Mouse (Mus musculus): ENCODE results near the gene Gm10945. TPM values are rescaled to one million over a fixed set of nuclear protein-coding genes. Genes with fewer than 3 reads are reported as not detected.

The Gm10945 gene
- total and polyA plus RNA-seq, 2 experiments from 2014 or later, result not detected

DNA sequence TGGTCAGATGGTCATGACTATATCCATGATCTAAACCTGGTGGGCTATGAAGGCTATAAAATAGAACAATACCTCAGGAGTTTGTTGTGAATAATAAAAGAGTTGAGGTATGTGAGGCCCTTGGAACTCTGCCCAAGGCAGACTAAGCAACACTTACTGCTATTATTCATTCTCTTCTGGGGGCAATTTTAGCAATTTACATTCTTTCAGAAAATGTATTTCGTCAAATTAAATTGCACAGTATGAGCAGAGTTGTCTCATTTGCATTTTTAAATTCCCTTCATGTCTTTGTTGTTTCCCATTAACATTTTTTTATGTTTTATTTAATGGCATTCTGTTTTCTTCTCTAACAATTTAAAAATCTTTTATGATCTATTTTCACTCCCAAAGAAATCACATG, 37.8 kb downstream of the Gm10945 start:
- no peaks in the 10 kb centered on the region for H3K27me3 ChIP-seq (ENCODE audit: insufficient read depth, low read length)
- H3K4me1 ChIP-seq (ENCODE audit: insufficient read depth, low read length), result no peaks in the 10 kb centered on the region
- H3K9ac ChIP-seq (replicated peaks; ENCODE audit: low read length, poor library complexity, severe bottlenecking), result no peak overlapping the region
- no peak for TF ChIP-seq CTCF (IDR thresholded peaks at IDR 0.05)
- H3K4me3 ChIP-seq (ENCODE audit: low read depth, low read length), result no peak overlapping the region
- no peaks in the 10 kb centered on the region for H3K36me3 ChIP-seq (ENCODE audit: insufficient read depth, low read length)
- H3K27ac ChIP-seq (ENCODE audit: low read depth, low read length), result no peak overlapping the region
- DNase-seq (ENCODE audit: low spot score) (peak; percentile 5), ATAC-seq (ENCODE audit: low FRiP score) (no peak)
- WGBS, result 64% methylated on average over 1 of the region's 1 CpGs
- no peaks in the 10 kb centered on the region for H3K9me3 ChIP-seq (ENCODE audit: low read length)
- H3K4me2 ChIP-seq (ENCODE audit: low read depth, low read length, poor library complexity, severe bottlenecking), result no peak overlapping the region

DNA sequence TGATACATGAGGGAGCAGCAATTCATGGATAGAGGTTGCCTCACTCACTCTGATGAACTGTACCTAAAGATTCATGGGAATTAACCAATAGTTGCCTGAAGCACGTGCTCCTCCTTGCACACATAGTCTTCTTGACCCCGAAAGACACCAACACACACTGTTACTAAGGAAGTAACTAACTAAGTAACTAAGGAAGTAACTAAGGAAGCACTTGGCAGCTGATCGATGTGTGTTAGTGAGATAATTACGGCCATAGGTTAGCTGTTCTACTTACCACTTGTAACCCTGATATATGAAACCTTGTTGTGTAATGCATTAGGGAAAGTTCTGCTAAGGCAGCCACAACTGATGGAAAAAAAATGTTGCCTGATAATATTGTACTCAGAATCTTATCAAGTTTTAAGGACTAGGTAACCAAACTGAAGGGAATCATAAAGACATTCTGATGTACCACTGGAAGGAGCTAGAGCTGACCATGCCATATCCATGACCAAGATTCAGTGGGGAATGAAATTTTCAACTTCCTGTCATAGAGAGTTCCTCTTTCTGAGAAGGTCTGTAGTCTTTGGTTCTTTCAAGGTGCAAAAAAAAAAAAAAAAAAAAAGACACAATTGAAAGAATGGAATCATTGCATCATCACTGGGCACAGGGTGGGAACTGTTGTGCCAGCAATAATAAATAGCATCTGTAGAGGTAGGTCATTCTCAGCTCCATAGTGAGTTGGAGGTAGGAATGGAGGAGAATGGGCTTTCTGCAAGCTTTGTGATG, 44.2 kb downstream of the Gm10945 start:
- Histone ChIP-seq H3K27me3 (ENCODE audit: insufficient read depth, low read length) (no peaks in the 10 kb centered on the region), H3K9ac (replicated peaks; ENCODE audit: low read length, poor library complexity, severe bottlenecking) (no peak overlapping the region), H3K36me3 (ENCODE audit: insufficient read depth, low read length) (no peaks in the 10 kb centered on the region), H3K4me2 (ENCODE audit: low read depth, low read length, poor library complexity, severe bottlenecking) (no peak overlapping the region), H3K9me3 (ENCODE audit: low read length) (no peaks in the 10 kb centered on the region), H3K4me1 (ENCODE audit: insufficient read depth, low read length) (no peaks in the 10 kb centered on the region), H3K27ac (ENCODE audit: low read depth, low read length) (no peak overlapping the region), H3K4me3 (ENCODE audit: low read depth, low read length) (no peak overlapping the region)
- WGBS, result 84% methylated on average over 4 of the region's 4 CpGs
- no peak for TF ChIP-seq CTCF (IDR thresholded peaks at IDR 0.05)
- no peak for DNase-seq (ENCODE audit: low spot score)
- ATAC-seq (ENCODE audit: low FRiP score), result no peak

DNA sequence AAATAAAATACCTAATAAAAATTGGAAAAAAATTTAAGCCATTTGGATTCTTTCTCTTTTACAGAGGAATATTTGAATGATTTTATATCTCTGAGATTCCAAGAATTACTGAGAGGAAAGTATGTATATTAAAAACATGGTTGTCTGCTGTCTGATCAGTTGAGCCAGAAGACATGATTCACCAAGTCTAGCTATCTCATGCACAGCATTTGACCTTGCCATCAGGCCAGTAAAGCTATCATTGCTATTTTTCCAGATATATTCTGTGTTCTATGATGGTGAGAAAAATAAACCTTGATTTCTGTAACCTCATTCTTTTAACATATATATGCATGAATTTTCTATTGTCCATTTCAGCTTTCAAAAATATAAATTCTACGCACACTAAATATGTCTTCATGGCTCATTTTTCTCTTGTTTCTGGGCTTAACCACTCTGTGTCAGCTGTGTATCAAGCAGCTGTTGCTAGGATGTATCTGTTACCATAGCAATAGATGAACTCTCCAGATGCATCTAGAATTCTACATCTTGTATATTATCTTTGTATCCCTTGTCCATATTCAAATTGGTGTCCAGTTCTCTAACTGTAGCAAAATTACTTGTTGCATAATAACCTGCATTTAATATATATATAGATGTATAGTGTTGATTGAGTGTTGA, 56.2 kb downstream of the Gm10945 start:
- H3K4me3 ChIP-seq (ENCODE audit: low read depth, low read length), result no peak overlapping the region
- H3K36me3 ChIP-seq (ENCODE audit: insufficient read depth, low read length), result no peaks in the 10 kb centered on the region
- TF ChIP-seq CTCF (IDR thresholded peaks at IDR 0.05), result no peak
- H3K9me3 ChIP-seq (ENCODE audit: low read length), result no peaks in the 10 kb centered on the region
- peak; percentile 36 for DNase-seq (ENCODE audit: low spot score)
- peak; percentile 83 for ATAC-seq (ENCODE audit: low FRiP score)
- H3K4me2 ChIP-seq (ENCODE audit: low read depth, low read length, poor library complexity, severe bottlenecking), result no peak overlapping the region
- H3K9ac ChIP-seq (replicated peaks; ENCODE audit: low read length, poor library complexity, severe bottlenecking), result no peak overlapping the region
- 70% methylated on average over 1 of the region's 1 CpGs for WGBS
- H3K27ac ChIP-seq (ENCODE audit: low read depth, low read length), result no peak overlapping the region
- no peaks in the 10 kb centered on the region for H3K4me1 ChIP-seq (ENCODE audit: insufficient read depth, low read length)
- H3K27me3 ChIP-seq (ENCODE audit: insufficient read depth, low read length), result no peaks in the 10 kb centered on the region

DNA sequence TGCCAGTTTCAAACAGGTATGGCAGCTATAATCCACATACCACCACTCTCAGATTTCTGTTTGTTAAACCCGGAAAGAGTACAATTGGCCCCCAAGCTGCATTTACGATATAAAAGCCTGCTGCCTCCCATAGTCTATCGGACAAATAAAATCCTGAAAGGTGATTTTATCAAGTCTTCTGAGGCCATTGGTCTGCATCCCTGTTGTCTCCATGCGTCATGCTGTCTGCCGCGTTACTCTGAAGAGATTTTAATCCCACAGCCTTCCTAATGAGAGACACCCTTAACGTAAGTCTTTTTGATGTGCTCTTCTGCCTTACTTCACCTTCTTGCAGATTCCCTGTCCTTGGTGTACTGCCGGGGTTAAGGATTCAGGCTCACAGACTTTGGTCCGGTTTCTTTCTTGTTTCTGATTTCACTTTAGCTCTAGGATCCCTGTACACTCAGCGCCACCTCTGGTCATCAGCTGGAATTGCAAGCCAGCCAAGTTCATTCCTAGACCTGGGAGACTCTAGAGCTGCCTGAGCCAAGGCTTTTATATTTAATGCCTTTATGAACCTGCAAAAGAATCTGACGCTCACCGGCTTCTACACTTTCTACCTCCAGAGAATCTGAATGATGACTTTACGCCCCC, 67.2 kb downstream of the Gm10945 start:
- H3K4me3 ChIP-seq (ENCODE audit: low read depth, low read length), result no peak overlapping the region
- no peaks in the 10 kb centered on the region for H3K27me3 ChIP-seq (ENCODE audit: insufficient read depth, low read length)
- no peak overlapping the region for H3K27ac ChIP-seq (ENCODE audit: low read depth, low read length)
- no peaks in the 10 kb centered on the region for H3K9me3 ChIP-seq (ENCODE audit: low read length)
- no peaks in the 10 kb centered on the region for H3K36me3 ChIP-seq (ENCODE audit: insufficient read depth, low read length)
- DNase-seq (ENCODE audit: low spot score) (peak; percentile 84), ATAC-seq (ENCODE audit: low FRiP score) (peak; percentile 77; the same call in 1 of the 2 replicates)
- peak overlapping the region; percentile 16 for H3K4me2 ChIP-seq (ENCODE audit: low read depth, low read length, poor library complexity, severe bottlenecking)
- WGBS, result 45% methylated on average over 13 of the region's 13 CpGs
- no peaks in the 10 kb centered on the region for H3K4me1 ChIP-seq (ENCODE audit: insufficient read depth, low read length)
- peak; percentile 92 for TF ChIP-seq CTCF (IDR thresholded peaks at IDR 0.05)
- no peak overlapping the region for H3K9ac ChIP-seq (replicated peaks; ENCODE audit: low read length, poor library complexity, severe bottlenecking)

Other genes with a start within 250 kb of the Gm10945 start
- gene Oprm1, start 3.3 kb downstream of the Gm10945 start, total RNA-seq (2014; rRNA removed), result 9.0 and 16.8 TPM in 2 replicates
- 2.4 and 2.8 TPM in 2 replicates for gene Oprm1, start 3.3 kb downstream of the Gm10945 start, polyA plus RNA-seq (2015; fragmentation: Nextera tagmentation; extraction: Ambion mirVana)

All from midbrain, postnatal 0 days (tissue).